Mouse (Mus musculus) left cerebral cortex, adult 18-20 months (tissue): ENCODE measurements around the gene Cnot1. TPM values are rescaled to one million over a fixed set of nuclear protein-coding genes. Genes with fewer than 3 reads are reported as not detected.
A peak's percentile ranks its signal among the peaks of the same experiment; 100 is the strongest.

ENCODE experiments used
- DNase-seq, 2 experiments: peaks; one replicate each; pipeline ENCODE4 v3.0.0; 2021 to 2022; ENCODE audit warnings: low spot score in 2 of 2, mixed read lengths in 1 of 2
- microRNA-seq, 2 experiments: library from miRNA; unstranded; fragments of <30 nt; microRNA quantifications; one replicate each; pipeline ENCODE4 v1.2.0; 2021
- total RNA-seq, 2 experiments: library from RNA; stranded (reverse); gene quantifications; 2 replicates each; pipeline ENCODE4 v1.2.3; 2021

The Cnot1 gene
- total RNA-seq, 2 experiments from 2014 or later, result 129 to 130 TPM

- no peak for DNase-seq
Observed at GRCm38 (mm10) chr8:95696661-95697060, 110.6 kb downstream of the Cnot1 start.

GRCm38 (mm10) chr8:95694631-95695030, 112.6 kb downstream of the Cnot1 start:
- peak; percentile 70 to 75 for DNase-seq

GRCm38 (mm10) chr8:95690929-95691541, 116.2 kb downstream of the Cnot1 start:
- DNase-seq, result no peak

GRCm38 (mm10) chr8:95688073-95688672, 119.1 kb downstream of the Cnot1 start:
- DNase-seq, result peak; percentile 76 to 83

- DNase-seq, result peak; percentile 59 to 74
Observed at GRCm38 (mm10) chr8:95678024-95678611, 129.1 kb downstream of the Cnot1 start.

GRCm38 (mm10) chr8:95677591-95678023, 129.7 kb downstream of the Cnot1 start:
- DNase-seq, result no peak

- no peak for DNase-seq
Observed at GRCm38 (mm10) chr8:95676631-95677030, 130.6 kb downstream of the Cnot1 start, which contains the start of gene Ndrg4. Gene Ndrg4 (plus strand): TSS chr8:95676980.

- DNase-seq, result no peak
Observed at GRCm38 (mm10) chr8:95672811-95673210, 134.5 kb downstream of the Cnot1 start.

- no peak for DNase-seq
Observed at GRCm38 (mm10) chr8:95671861-95672260, 135.4 kb downstream of the Cnot1 start.

- no peak for DNase-seq
Observed at GRCm38 (mm10) chr8:95669967-95670366, 137.3 kb downstream of the Cnot1 start.

Small RNAs within 50 kb of the gene (microRNA-seq; reads per million reads assigned to microRNA genes)
- 2.0 to 4.9 reads per million in 2 experiments for gene Mir7073

Other genes with a start within 250 kb of the Cnot1 start
- not detected for gene Prss54, start 231.1 kb downstream of the Cnot1 start, total RNA-seq
- gene Gins3, start 174.0 kb downstream of the Cnot1 start, total RNA-seq, result 1 to 10 TPM; 2.0 to 2.8 TPM
- 1,000 to 10,000 TPM; 1,666 to 1,729 TPM for gene Ndrg4, start 130.5 kb downstream of the Cnot1 start, total RNA-seq
- 10 to 100 TPM; 17.2 to 17.6 TPM for gene Setd6, start 91.6 kb downstream of the Cnot1 start, total RNA-seq
- gene Sap18b, start 17.9 kb upstream of the Cnot1 start, total RNA-seq, result 10 to 100 TPM; 78.1 to 96.2 TPM
- gene Slc38a7, start 46.1 kb upstream of the Cnot1 start, total RNA-seq, result 10 to 100 TPM; 24.4 to 28.7 TPM
- 100 to 1,000 TPM; 231 to 248 TPM for gene Got2, start 81.1 kb upstream of the Cnot1 start, total RNA-seq